Mouse (Mus musculus): ENCODE data around the gene Naip2.
A peak's percentile ranks its signal among the peaks of the same experiment; 100 is the strongest.
"Not testable (repeated sequence)": the region's sequence is repeated elsewhere in the genome, so short reads cannot be mapped to it uniquely, and the experiment has no call there.

The Naip2 gene

DNA sequence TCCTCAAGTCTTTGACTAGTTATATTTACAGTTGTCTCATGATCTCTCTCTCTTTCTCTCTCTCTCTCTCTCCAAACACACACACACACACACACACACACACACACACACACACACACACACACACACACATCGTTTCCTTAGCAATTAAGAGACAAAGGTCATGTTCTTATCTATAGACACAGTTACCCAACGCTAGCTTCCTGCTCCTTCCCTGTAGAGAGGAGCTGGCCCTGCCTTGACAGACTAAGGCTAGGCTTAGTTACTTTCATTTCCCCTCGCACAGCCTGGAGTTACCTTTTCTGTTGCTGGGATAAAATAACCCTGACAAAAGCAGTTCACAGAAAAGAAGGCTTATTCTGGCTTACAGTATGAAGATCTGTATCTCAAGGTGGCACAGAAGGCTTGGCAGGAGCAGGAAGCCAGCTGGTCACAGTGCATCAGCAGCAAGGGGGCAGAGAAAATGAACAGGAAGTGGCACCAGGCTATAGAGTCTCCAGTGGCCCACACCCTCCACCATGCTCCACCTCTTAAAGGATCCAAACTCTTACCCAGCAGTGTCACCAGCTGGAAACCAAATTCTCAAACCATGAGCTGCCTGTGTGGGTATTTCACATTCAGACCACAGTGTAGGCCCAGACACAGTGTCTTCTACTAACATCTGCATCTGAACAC lies at the start of gene Naip2:
Gene Naip2, minus strand, starts transcription at position 434 of the 675 bp plus-strand sequence.
- DNase-seq = not testable (repeated sequence)

DNA sequence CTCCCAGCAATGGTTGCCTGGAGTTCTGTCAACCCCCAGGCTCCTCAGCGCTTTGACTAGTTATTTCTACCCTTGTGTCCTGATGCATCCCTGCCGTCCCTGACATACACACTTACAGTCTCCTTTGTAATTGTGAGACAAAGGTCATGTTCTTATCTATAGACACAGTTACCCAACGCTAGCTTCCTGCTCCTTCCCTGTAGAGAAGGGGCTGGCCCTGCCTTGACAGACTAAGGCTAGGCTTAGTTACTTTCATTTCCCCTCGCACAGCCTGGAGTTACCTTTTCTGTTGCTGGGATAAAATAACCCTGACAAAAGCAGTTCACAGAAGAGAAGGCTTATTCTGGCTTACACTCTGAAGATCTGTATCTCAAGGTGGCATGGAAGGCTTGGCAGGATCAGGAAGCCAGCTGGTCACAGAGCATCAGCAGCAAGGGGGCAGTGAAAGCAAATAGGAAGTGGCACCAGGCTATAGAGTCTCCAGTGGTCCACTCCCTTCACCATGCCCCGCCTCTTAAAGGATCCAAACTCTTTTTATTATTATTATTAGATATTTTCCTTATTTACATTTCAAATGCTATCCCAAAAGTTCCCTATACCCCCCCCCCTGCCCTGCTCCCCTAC lies 45.1 kb upstream of the Naip2 start:
- not testable (repeated sequence) for DNase-seq

DNA sequence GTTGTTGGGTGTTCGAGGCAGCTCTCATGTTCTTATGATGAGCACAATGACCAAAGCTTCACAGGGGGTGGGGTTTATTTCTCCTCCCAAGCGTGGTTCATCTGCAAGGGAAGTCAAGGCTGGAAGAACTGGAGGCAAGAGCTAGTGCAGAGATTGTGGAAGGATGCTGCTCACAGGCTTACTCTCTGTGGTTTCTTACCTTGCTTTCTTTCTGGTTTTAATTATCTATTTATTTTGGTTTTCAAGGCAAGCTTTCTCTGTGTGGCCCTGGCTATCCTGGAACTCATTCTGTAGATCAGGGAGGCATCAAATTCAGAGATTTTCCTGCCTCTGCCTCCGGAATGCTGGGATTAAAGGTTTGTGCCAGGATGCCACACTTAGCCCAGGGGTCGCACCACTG lies 44.3 kb upstream of the Naip2 start, which contains the start of gene Naip5:
Gene Naip5, minus strand, starts transcription at position 101 of the 400 bp plus-strand sequence.
- DNase-seq = not testable (repeated sequence)

DNA sequence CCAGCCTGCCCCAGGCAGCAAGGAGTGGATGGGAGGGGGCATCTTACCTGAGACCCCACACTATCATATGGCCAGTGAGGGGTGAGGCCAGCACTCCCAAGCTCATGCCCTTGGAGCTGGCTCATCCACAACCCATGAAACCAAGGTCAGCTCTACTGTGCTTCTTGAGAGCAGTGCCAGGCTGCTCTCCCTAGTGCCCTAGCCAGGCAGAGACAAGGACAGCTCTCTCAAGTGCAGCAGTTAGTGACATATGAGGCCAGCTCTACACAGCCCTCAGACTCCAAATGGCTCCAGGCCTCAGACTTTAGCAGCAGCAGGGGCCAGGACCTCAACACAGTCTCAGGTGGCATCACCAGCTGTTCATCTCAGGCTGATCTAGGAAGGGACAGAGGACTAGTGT lies 41.8 kb upstream of the Naip2 start:
- DNase-seq = no peak

DNA sequence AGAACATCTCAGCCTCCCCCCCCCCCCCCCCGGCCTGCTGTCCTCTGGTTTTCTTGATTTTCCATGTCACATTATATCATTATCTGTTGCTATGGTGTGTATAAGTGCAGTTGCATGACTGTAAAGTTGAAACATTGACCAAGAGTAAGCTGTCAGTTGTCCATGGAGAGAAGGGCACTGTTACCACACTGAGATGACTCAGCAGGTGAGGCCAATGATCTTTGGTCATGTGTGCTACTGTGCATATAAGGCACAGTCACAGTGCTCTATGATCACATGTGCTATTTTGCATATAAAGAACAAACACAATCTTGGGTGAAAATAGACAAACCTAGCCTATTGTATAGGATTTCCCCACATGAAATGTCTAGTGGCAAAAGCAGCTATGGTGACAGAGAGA lies 11.8 kb upstream of the Naip2 start:
- DNase-seq = not testable (repeated sequence)

DNA sequence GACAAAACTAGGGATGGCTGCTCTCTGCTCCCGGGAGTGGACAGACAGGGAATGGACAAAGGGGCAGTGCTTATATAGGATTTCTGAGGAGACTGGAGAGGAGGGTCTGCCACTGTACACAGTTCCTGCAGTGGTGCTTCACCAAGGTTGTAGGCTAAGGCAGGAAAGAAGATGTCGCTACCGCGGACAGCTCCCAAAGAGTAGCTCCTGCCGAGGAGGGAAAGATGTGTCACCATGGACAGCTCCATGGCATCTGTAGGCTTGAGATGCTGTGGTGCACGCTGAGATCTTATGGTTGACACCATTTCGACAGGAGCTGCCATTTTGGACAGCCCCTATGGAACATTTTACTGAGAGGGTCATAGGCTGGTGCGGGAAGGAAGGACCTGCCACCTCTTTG lies 8.6 kb upstream of the Naip2 start:
- DNase-seq = peak; percentile 10

DNA sequence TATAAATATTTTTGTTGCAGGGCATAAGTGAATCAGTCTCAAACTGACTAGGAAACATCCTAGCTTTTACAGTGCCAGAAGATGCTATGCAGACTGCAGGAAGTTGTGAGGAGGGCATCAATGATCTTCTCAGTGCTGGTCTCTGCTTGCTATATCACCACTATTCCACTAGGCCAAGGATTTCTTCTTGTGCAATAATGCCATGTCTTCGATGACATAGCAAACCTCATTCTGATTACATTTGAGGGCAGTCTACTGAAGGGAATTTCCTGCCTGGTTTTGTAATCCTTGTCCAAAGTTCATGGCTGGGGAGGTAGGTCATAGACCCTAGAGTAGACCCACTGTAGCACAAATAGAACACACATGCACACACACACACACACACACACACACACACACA lies 1.4 kb upstream of the Naip2 start:
- DNase-seq = no peak

DNA sequence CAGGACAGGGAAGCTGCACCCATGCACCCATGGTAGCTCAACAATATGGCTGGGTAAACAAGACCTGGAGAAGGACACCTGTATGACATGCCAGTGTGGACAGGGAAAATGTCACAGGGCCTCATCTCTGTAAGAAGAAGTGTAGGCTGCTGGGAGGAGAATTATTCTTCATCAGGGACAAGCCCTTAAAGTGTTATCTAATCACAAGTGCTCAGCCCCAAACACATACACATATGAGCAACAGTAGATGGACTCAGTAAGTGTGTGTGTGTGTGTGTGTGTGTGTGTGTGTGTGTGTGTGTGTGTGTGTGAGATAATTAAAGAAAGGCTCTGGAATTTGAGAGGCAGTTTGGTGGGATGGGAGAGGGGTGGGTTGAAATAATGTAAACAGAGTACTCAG lies 1.1 kb downstream of the Naip2 start:
- DNase-seq = no peak

DNA sequence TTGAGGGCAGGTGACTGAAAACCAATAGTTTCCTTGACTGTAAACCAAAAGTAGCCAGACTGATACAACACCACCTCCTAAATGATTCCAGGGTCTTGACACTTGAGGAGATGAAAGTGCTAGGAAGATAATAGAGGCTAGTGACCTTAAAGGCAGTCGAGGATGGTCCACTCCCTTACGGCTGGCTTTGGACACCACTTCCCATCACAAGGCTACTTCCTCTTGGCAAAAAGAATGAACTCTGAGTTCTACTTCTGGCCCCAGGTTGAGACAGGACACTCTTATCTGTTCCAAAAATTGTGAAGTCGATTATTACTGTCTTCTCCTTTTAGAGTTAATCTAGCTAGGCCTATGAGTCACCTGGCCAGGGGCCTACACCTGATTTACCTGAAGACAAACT lies 6.5 kb downstream of the Naip2 start:
- DNase-seq = no peak

DNA sequence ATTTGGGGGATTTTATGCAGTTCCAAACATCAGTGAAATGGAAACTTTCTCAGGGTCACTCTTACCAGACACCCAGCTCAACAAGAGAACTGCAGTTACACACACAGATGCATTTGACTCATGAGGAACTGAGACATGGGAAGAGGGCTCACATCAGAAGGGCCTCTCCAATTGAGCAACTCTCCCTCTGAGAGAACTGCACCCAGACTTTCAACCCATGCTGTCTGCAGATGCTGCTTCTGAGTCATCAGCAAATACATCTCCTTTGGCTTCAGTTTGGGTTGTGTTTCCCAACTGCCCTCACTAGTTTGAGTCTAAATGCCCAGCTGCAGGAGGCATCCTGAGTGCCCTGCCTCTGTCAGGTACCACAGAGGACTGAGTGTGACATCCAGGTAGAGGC lies 18.8 kb downstream of the Naip2 start:
- not testable (repeated sequence) for DNase-seq

DNA sequence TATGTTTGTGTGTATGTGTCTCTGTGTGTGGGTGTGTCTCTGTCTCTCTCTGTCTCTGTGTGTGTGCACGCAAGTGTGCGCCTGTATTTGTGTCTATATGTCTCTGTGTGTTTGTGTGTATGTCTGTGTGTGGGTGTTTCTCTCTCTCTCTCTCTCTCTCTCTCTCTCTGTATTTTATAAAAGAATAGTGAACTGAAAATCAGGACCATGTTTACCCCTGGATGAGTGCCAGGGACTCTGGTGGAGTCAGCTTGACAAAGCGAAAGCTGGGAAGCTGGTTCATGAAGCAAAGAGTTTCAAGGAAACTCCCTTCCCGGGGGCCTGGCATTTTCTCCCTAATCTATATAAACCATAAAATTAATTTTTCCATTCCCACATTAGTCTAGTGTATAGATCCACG lies 27.5 kb downstream of the Naip2 start:
- not testable (repeated sequence) for DNase-seq

DNA sequence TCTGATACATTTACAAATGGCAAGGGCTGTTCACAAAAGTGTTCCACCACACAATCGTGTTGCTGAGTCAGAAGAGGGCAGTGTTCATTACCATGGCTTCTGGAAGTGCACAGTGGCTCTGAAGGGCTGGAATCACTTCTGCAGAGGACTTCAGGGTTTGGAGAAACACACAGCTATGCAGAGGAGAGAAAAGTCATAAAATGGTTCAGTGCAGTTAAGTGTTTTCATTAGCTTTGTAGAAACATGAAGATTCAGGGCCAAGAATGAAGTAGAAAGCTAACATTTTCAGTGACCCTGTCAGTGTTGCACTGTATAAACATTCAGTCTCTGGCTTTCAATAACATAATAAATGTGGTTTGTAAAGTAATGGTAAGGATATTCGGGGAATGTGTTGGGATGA lies 35.5 kb downstream of the Naip2 start:
- DNase-seq = not testable (repeated sequence)

DNA sequence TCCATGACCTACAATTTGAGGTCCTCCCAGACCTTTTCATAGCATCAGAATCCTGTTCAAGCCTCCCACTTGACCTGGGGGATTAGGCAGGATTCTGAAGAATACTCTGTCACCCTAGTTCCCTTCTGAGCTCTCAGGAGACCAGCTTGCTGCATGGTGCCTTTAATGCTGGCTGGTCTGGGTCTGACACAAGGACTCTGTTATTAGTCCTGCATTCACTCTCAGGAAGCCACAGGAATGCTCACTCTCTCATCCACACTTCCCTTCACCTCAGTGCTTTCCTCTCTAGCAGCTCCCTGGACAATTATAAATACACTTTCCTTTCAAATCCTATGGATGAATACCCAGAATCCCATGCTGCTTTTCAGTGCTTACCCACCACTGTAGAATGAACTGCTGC lies 39.4 kb downstream of the Naip2 start:
- DNase-seq = not testable (repeated sequence)

DNA sequence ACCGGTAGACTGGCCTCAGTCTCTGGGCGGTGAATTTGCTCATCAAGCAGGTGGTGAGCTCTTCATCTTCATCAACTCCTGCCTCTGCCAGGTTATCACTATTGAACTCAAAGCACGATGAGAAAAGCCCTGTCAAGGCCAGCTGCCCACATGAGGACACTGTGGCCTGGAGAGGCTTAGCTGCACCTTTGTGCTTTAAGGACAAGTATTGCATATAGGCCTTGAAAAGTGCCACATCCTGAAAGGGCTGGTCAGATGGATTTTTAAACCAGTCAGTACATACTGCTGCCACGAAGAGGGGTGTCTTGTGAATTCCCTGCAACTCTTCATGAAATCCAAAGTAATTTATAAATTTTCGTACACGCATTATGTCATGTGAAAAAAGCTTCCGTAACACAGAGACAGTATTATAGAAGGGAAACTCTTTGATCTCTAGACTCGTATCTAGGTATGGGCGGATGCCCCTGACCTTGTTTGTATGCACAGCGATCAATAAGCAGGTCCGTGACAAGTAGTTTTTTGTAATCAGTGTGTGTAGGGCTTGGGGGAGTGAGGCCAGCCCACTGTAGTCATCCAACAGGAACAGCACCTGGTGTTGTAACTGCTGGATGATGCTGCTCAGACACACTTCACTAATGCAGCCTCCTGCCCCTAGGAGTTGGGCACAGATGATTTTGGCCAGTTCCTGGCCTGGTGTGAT lies 40.6 kb downstream of the Naip2 start:
- not testable (repeated sequence) for DNase-seq

DNA sequence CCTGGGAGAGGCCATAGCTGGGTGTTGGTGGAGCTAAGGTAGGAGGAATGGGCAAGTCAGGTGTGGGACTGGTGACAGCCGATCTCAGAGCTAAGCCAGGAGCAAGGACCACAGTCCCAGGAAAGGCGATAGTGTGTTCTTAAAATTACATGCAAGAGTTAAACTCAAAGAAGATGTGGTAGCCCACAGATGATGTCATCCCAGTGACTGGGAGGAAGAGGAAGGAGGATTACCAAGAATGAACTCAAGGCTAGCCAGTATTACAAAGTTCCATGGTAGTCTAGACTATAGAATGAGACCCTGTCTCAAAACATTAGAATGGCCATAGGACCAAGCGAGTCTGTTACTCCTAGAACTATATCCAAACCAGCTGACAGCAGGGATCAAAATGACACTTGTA lies 45.3 kb downstream of the Naip2 start:
- DNase-seq = no peak

DNA sequence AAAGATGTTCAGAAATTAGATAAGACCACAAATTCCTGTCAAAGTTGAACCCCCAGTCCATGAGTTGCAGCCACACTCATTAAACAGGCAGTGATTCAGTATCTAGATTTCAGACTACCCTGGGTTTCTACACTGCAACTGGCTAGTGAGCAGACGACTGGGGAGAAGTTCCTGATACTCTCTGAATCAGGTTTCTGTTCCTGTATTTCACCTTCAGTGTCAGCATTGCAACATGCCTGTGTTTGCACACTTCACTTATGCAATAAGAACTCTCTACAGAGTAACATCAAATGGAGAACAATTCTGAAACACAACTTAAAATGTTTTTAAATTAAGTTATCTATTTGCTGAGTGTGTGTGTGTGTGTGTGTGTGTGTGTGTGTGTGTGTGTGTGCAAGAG lies 49.2 kb downstream of the Naip2 start:
- DNase-seq = no peak

DNA sequence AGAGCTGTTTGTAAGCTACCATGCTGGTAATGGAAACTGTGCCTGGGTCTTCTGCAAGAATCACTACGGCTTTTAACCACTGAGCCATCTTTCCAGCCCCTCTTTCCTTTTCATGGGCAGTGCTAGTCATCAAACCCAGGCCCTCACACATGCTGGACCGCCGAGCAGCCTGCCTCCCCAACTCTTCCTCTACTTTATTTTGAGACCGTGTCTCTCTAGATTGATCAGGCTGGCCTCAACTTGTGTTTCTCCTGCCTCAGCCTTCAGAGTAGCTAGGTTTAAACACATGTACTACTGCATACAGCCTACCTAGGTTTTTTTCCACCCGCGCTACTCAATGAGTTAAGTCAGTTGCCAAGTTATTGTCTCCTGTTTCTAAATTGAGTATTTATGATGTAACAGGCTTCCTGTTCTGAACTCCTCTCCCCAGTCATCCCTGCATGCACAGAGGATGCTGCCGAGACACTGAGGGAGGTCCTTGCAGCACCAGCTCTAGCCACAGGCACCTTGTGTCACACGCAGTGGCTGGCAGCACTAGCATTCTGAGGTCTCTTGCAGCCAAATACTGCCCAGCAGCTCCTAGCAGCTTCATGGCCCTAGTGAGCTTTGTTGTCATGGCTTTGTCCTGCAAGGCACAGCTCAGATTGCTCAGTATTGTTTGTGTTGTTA lies 60.1 kb downstream of the Naip2 start:
- DNase-seq = no peak

DNA sequence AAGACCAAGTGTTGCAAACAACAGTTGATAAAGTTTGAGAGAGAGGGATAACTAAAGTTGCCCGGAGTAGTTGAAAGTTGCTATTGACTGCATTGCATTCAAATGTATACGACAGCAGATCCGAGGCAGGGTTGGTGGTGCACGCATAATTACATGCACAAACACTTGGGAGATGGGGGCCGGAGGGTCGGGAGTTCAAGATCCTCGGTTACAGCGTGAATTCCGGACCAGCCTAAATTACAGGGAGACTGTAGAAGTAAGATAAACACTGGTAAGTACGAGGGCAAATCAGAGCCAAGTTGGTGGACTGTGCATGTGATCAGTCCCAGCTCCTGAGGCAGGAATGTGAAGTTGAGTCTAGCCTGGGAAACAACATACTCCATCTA lies 76.6 kb downstream of the Naip2 start:
- DNase-seq = no peak

DNA sequence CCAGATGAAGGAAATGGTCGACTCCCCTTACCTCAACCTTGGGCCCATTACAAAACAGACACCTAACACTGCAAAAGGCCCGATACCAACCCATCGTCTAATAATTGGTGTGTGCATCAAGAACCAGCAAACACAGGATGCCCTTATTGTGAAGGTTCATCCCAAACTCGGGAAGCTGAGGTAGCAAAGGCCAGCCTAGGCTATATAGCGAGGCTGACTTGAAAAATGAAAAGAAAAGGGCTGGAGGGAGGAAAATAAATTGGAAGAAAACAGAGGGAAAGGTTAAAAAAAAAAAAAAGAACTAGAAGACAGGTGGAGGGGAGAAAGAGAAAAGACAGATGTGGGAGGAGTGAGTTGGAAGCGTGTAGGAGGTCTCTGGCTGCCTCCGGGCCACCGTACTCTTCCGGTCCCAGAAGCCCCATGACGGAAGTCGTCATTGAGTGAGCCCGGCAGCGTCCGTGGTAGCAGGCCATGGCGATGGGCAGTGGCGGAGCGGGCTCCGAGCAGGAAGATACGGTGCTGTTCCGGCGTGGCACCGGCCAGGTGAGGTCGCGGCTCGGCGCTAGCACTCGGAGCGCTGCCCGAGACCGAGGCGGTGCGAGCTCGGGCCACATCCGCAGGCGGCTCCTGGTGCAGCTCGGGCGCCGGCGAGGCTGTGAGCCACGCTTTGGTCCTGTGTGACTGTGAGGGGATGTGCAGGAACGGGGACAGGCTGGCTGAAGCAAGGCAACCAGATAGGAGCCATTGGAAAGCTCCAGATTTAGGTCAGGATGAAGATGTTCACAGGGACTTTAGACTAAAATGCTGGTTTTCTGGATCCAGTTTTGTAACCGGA lies 77.3 kb downstream of the Naip2 start, which contains the start of gene Smn1:
Gene Smn1, plus strand, starts transcription at position 430 of the 835 bp plus-strand sequence.
- DNase-seq = peak; percentile 92

DNA sequence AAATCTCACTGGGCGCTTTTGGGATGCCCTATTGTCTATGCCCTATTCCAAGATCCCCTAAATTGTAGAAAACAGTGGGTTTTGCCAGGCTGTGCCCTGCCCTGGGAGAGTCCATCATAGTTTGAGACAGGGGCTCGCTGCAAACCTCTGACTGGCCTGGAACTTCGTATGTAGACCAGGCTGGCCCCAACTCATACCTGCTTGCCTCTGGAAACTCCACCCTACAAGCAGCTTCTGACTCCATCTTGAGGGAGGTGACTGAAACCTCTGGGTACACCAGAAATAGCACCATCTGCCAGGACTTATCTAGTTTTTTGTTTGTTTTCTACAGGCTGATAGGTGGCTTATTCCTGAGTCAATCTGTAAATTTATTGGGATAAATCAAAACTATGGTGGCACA lies 77.9 kb downstream of the Naip2 start:
- DNase-seq = no peak

DNA sequence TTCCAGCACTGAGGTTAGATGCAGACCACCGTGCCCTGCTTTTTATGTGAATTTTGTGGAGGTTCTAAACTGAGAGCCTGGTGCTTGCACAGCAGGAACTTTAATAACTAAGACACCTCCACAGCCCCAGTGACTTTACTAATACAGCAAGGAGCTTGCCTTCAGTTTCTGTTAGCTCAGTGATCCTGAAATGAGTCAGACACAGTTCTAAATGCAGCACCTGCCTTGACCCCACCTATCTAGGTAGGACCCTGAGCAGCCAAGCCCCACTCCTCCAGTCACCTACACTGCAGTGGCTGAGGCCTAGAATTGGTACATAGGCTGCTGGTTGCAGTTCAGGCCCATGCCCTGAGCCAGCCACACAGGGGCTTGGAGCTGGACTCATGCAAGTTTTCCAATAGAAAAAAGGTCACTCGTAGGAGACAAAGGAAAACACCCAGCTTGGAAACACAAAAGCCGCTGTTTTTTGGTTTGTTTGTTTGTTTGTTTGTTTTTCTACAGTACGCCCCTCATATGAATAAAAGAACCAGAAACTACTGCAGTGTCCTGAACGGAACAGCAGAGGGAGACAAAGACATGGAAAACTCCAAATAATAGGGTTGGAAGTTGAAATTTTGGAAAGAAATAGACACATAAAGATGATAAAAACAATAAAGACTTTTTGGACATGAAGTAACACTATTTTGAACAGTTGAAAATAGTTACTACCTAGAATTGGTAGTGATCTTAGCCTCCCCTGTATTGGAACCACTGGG lies 89.5 kb downstream of the Naip2 start:
- no peak for DNase-seq

All from right cerebral cortex, postnatal 14 days (tissue).